Mouse (Mus musculus) stomach, embryonic 16.5 days (tissue): ENCODE measurements around the gene Fam234a. TPM values are rescaled to one million over a fixed set of nuclear protein-coding genes. Genes with fewer than 3 reads are reported as not detected.

ENCODE experiments used
- ATAC-seq: fragments of 200-750 bp; cut with Nextera tagmentation; 2 replicates; pipeline ENCODE4 v1.8.0; 2017; ENCODE audit warnings: moderate number of reproducible peaks, moderate TSS enrichment; ENCODE audit not compliant: insufficient read depth, low FRiP score
- H3K27ac ChIP-seq: fragments of 300-500 bp; sonication (generic); 2 replicates; pipeline ENCODE4 v1.5.1; 2014; ENCODE audit warnings: low read length
- H3K27me3 ChIP-seq: fragments of 300-500 bp; sonication (generic); 2 replicates; pipeline ENCODE4 v1.6.1; 2014; ENCODE audit warnings: low read length, control low read depth, mixed read lengths; ENCODE audit not compliant: control insufficient read depth, insufficient read depth
- H3K36me3 ChIP-seq: fragments of 300-500 bp; sonication (generic); 2 replicates; pipeline ENCODE4 v1.6.1; 2014; ENCODE audit warnings: low read length; ENCODE audit not compliant: control insufficient read depth, insufficient read depth
- H3K4me1 ChIP-seq: fragments of 300-500 bp; sonication (generic); 2 replicates; pipeline ENCODE4 v1.6.1; 2014; ENCODE audit warnings: low read length, control low read depth, mixed read lengths; ENCODE audit not compliant: control insufficient read depth, insufficient read depth
- H3K4me2 ChIP-seq: fragments of 300-500 bp; sonication (generic); 2 replicates; pipeline ENCODE4 v1.6.1; 2014; ENCODE audit warnings: low read depth, low read length, mixed read lengths
- H3K4me3 ChIP-seq: fragments of 300-500 bp; sonication (generic); replicated peaks from 2 replicates; pipeline ENCODE4 v1.5.1; 2014; ENCODE audit warnings: mild to moderate bottlenecking, low read length
- H3K9ac ChIP-seq: fragments of 300-500 bp; sonication (generic); 2 replicates; pipeline ENCODE4 v1.6.1; 2014; ENCODE audit warnings: low read length
- H3K9me3 ChIP-seq: fragments of 300-500 bp; sonication (generic); replicated peaks from 2 replicates; pipeline ENCODE4 v1.6.1; 2016; ENCODE audit warnings: low read length, control low read depth; ENCODE audit not compliant: control insufficient read depth
- WGBS: fragments of 180-500 bp; shearing (Covaris S2); extraction: QIAGEN DNeasy Blood & Tissue Kit; methylation state at CpG from one replicate; pipeline ENCODE4 v1.1.7; 2014; 5-methylcytosine and 5-hydroxymethylcytosine counted together
- polyA plus RNA-seq: library from polyadenylated mRNA; unstranded; fragments of >200 nt; fragmentation: Nextera tagmentation; extraction: Ambion mirVana; gene quantifications from 2 replicates; pipeline ENCODE4 v1.2.1, GENCODE M21; 2015

Fam234a gene
- polyA plus RNA-seq, 1 experiment from 2014 or later: 89.0 TPM

- Histone ChIP-seq H3K36me3 (no peaks in the 10 kb centered on the region), H3K9ac (no peak overlapping the region; the same call in 1 of the 2 replicates), H3K4me1 (no peaks in the 10 kb centered on the region), H3K4me3 (no peak overlapping the region), H3K4me2 (no peak overlapping the region), H3K27me3 (no peaks in the 10 kb centered on the region), H3K9me3 (no peaks in the 10 kb centered on the region), H3K27ac (peak overlapping the region; percentile 69; the same call in 1 of the 2 replicates)
- 79% methylated on average over 11 of the region's 11 CpGs for WGBS
- peak; percentile 88 for ATAC-seq
Observed at GRCm38 (mm10) chr17:26212681-26213080, 31.4 kb downstream of the Fam234a start.

GRCm38 (mm10) chr17:26212241-26212640 lies 31.8 kb downstream of the Fam234a start:
- ATAC-seq: peak; percentile 44
- Histone ChIP-seq H3K4me1 (no peaks in the 10 kb centered on the region), H3K9ac (no peak overlapping the region), H3K36me3 (no peaks in the 10 kb centered on the region), H3K4me2 (no peak overlapping the region), H3K27me3 (no peaks in the 10 kb centered on the region), H3K4me3 (no peak overlapping the region), H3K9me3 (no peaks in the 10 kb centered on the region), H3K27ac (peak overlapping the region; percentile 46; the same call in 1 of the 2 replicates)
- 76% methylated on average over 7 of the region's 7 CpGs for WGBS

- no peak within 1 kb of the TSS for H3K4me3 ChIP-seq
- H3K27ac ChIP-seq: no peak within 1 kb of the TSS
- 84% methylated on average over 12 of the region's 12 CpGs for WGBS
- peaks cover 8% of the 10 kb centered on the region for H3K4me1 ChIP-seq
- H3K27me3 ChIP-seq: no peaks in the 10 kb centered on the region; the same call in none of the 2 replicates
- no peaks in the 10 kb centered on the region for H3K36me3 ChIP-seq
- no peak within 1 kb of the TSS for H3K9ac ChIP-seq
- H3K4me2 ChIP-seq: no peak within 1 kb of the TSS
- H3K9me3 ChIP-seq: no peaks in the 10 kb centered on the region
- ATAC-seq: no peak
Observed at GRCm38 (mm10) chr17:26207686-26208085, 36.4 kb downstream of the Fam234a start, which contains the start of gene Arhgdig. Arhgdig (minus strand) TSS chr17:26207786.

- H3K9me3 ChIP-seq: no peaks in the 10 kb centered on the region
- no peak for ATAC-seq
Observed at GRCm38 (mm10) chr17:26206392-26206791, 37.6 kb downstream of the Fam234a start.

GRCm38 (mm10) chr17:26204766-26205165 lies 39.3 kb downstream of the Fam234a start:
- Histone ChIP-seq H3K27ac (no peak overlapping the region), H3K9me3 (no peaks in the 10 kb centered on the region), H3K4me1 (peaks cover 15% of the 10 kb centered on the region), H3K27me3 (peaks cover 13% of the 10 kb centered on the region), H3K4me2 (no peak overlapping the region), H3K36me3 (no peaks in the 10 kb centered on the region), H3K9ac (no peak overlapping the region; the same call in 1 of the 2 replicates), H3K4me3 (no peak overlapping the region)
- no peak for ATAC-seq
- 38% methylated on average over 11 of the region's 11 CpGs for WGBS

More at GRCm38 (mm10) chr17:26206392-26206791, 37.6 kb downstream of the Fam234a start:
- Histone ChIP-seq H3K27me3 (peaks cover 11% of the 10 kb centered on the region), H3K9ac (no peak overlapping the region), H3K4me2 (no peak overlapping the region), H3K4me1 (peaks cover 13% of the 10 kb centered on the region), H3K27ac (no peak overlapping the region), H3K36me3 (no peaks in the 10 kb centered on the region), H3K4me3 (no peak overlapping the region)
- 45% methylated on average over 1 of the region's 1 CpGs for WGBS

- no peaks in the 10 kb centered on the region for H3K36me3 ChIP-seq
Observed at GRCm38 (mm10) chr17:26203321-26203811, 40.7 kb downstream of the Fam234a start.

GRCm38 (mm10) chr17:26202737-26203136 lies 41.3 kb downstream of the Fam234a start, which contains the start of gene Rgs11:
Rgs11 (plus strand) TSS chr17:26202951.
- H3K4me2 ChIP-seq: peak within 1 kb of the TSS; percentile 94
- H3K9ac ChIP-seq: peak within 1 kb of the TSS; percentile 66
- peaks cover 4% of the 10 kb centered on the region; the same call in 1 of the 2 replicates for H3K36me3 ChIP-seq
- H3K27ac ChIP-seq: 0 out of 2 replicates have a peak within 1 kb of the TSS, but pooled peaks have one; percentile 11
- H3K4me1 ChIP-seq: peaks cover 15% of the 10 kb centered on the region
- no peaks in the 10 kb centered on the region for H3K9me3 ChIP-seq
- WGBS: 2% methylated on average over 22 of the region's 22 CpGs
- ATAC-seq: no peak
- H3K27me3 ChIP-seq: peaks cover 13% of the 10 kb centered on the region
- H3K4me3 ChIP-seq: peak within 1 kb of the TSS; percentile 59

More at GRCm38 (mm10) chr17:26203321-26203811, 40.7 kb downstream of the Fam234a start:
- 1% methylated on average over 30 of the region's 30 CpGs for WGBS
- Histone ChIP-seq H3K27ac (no peak overlapping the region), H3K4me1 (peaks cover 15% of the 10 kb centered on the region), H3K4me2 (peak overlapping the region; percentile 94), H3K9me3 (no peaks in the 10 kb centered on the region), H3K27me3 (peaks cover 13% of the 10 kb centered on the region), H3K9ac (peak overlapping the region; percentile 66), H3K4me3 (peak overlapping the region; percentile 59)
- ATAC-seq: peak; percentile 37; the same call in 1 of the 2 replicates

GRCm38 (mm10) chr17:26201998-26202397 lies 42.0 kb downstream of the Fam234a start:
- no peak overlapping the region for H3K4me3 ChIP-seq
- H3K9me3 ChIP-seq: no peaks in the 10 kb centered on the region
- no peak overlapping the region for H3K9ac ChIP-seq
- H3K27me3 ChIP-seq: peaks cover 13% of the 10 kb centered on the region
- H3K27ac ChIP-seq: no peak overlapping the region
- peaks cover 15% of the 10 kb centered on the region for H3K4me1 ChIP-seq
- H3K36me3 ChIP-seq: peaks cover 12% of the 10 kb centered on the region; the same call in 1 of the 2 replicates
- H3K4me2 ChIP-seq: no peak overlapping the region
- no peak for ATAC-seq

GRCm38 (mm10) chr17:26200831-26201705 lies 43.0 kb downstream of the Fam234a start:
- Histone ChIP-seq H3K4me1 (peaks cover 15% of the 10 kb centered on the region), H3K36me3 (peaks cover 16% of the 10 kb centered on the region; the same call in 1 of the 2 replicates), H3K4me3 (peak overlapping the region; percentile 58), H3K27ac (peak overlapping the region; percentile 60), H3K27me3 (peaks cover 13% of the 10 kb centered on the region), H3K9me3 (no peaks in the 10 kb centered on the region), H3K9ac (peak overlapping the region; percentile 78), H3K4me2 (peak overlapping the region; percentile 87)
- ATAC-seq: peak; percentile 70
- under 1% methylated on average over 84 of the region's 92 CpGs for WGBS
